Mouse (Mus musculus) heart, adult 2 months (tissue): ENCODE results near the gene Muc1. TPM values are rescaled to one million over a fixed set of nuclear protein-coding genes. Genes with fewer than 3 reads are reported as not detected.

Experiments used
- DNase-seq, 2 experiments: peaks; one replicate each; pipeline ENCODE4 v3.0.0; 2021
- H3K27ac ChIP-seq: fragments of 200-600 bp; 2 replicates; pipeline ENCODE4 v1.8.1; 2022
- H3K27me3 ChIP-seq: fragments of 200-500 bp; 2 replicates; pipeline ENCODE4 v1.6.1; 2012; ENCODE audit warnings: mild to moderate bottlenecking, low read length, inconsistent platforms, mixed read lengths; ENCODE audit not compliant: control insufficient read depth, insufficient read depth
- H3K36me3 ChIP-seq: fragments of 200-500 bp; 2 replicates; pipeline ENCODE4 v1.6.1; 2012; ENCODE audit warnings: low read length, inconsistent platforms; ENCODE audit not compliant: control insufficient read depth, insufficient read depth
- H3K4me1 ChIP-seq: fragments of 200-500 bp; 2 replicates; pipeline ENCODE4 v1.6.1; 2011; ENCODE audit warnings: low read length; ENCODE audit not compliant: control insufficient read depth, insufficient read depth
- H3K4me3 ChIP-seq: fragments of 200-600 bp; 2 replicates; pipeline ENCODE4 v1.8.1; 2022
- H3K79me2 ChIP-seq: fragments of 200-500 bp; replicated peaks from 2 replicates; pipeline ENCODE4 v1.6.1; 2012; ENCODE audit warnings: mild to moderate bottlenecking, inconsistent platforms, low read length, moderate library complexity, mixed read lengths; ENCODE audit not compliant: control insufficient read depth, insufficient read depth
- H3K9ac ChIP-seq: fragments of 200-500 bp; 2 replicates; pipeline ENCODE4 v1.6.1; 2012; ENCODE audit warnings: low read depth, mild to moderate bottlenecking, control low read depth, inconsistent platforms, low read length, mixed read lengths
- CTCF ChIP-seq: fragments of 200-600 bp; IDR thresholded peaks from 2 replicates; pipeline ENCODE4 v1.8.1; 2022; ENCODE audit warnings: antibody characterized with exemption, mild to moderate bottlenecking, moderate library complexity
- EP300 ChIP-seq: fragments of 200-500 bp; IDR thresholded peaks from 2 replicates; pipeline ENCODE4 v1.6.1; 2011; ENCODE audit warnings: low read depth, low read length, control low read depth; ENCODE audit not compliant: insufficient read depth
- POLR2A ChIP-seq: fragments of 200-500 bp; IDR thresholded peaks from 2 replicates; pipeline ENCODE4 v1.6.1; 2011; ENCODE audit warnings: mild to moderate bottlenecking, low read depth, low read length, control low read depth; ENCODE audit not compliant: insufficient read depth
- WGBS: fragments of 180-500 bp; shearing (Covaris S2); methylation state at CpG from one replicate; pipeline ENCODE4 v1.1.7; 2018; 5-methylcytosine and 5-hydroxymethylcytosine counted together
- intact Hi-C: fragments of 180-260 bp; cut with DNase I; formaldehyde crosslinking; loops from one replicate; pipeline ENCODE4 v1.15.1; 2025
- polyA plus RNA-seq: library from polyadenylated mRNA; depleted of rRNA; stranded (reverse); fragments of >200 nt; gene quantifications from 2 replicates; pipeline ENCODE4 v1.2.3, GENCODE M21; 2012
- total RNA-seq, 2 experiments: library from RNA; stranded (reverse); gene quantifications; 2 replicates each; pipeline ENCODE4 v1.2.3; 2021

The Muc1 gene
- total and polyA plus RNA-seq, 3 experiments: 0.39 to 6.2 (median 0.47) TPM

GRCm38 (mm10) chr3:89231772-89232275 lies 3.0 kb downstream of the Muc1 start:
- Histone ChIP-seq H3K27me3 (no peaks in the 10 kb centered on the region), H3K36me3 (no peaks in the 10 kb centered on the region), H3K27ac (no peak overlapping the region), H3K4me3 (no peak overlapping the region), H3K4me1 (peaks cover 1% of the 10 kb centered on the region; the same call in 1 of the 2 replicates), H3K9ac (no peak overlapping the region), H3K79me2 (no peaks in the 10 kb centered on the region)
- TF ChIP-seq EP300: no peak
- intact Hi-C loops: no loop called here
- WGBS: 73% methylated on average over 16 of the region's 16 CpGs
- no peak for DNase-seq

GRCm38 (mm10) chr3:89232614-89233013 lies 3.8 kb downstream of the Muc1 start:
- no peak for TF ChIP-seq EP300
- TF ChIP-seq CTCF: no peak
- TF ChIP-seq POLR2A: no peak
- H3K27ac ChIP-seq: no peak overlapping the region
- peaks cover 1% of the 10 kb centered on the region; the same call in 1 of the 2 replicates for H3K4me1 ChIP-seq
- H3K27me3 ChIP-seq: no peaks in the 10 kb centered on the region
- WGBS: 91% methylated on average over 6 of the region's 6 CpGs
- intact Hi-C loops: no loop called here
- H3K36me3 ChIP-seq: no peaks in the 10 kb centered on the region
- DNase-seq: no peak
- H3K4me3 ChIP-seq: no peak overlapping the region
- no peaks in the 10 kb centered on the region for H3K79me2 ChIP-seq
- no peak overlapping the region for H3K9ac ChIP-seq

- Histone ChIP-seq H3K27me3 (no peaks in the 10 kb centered on the region), H3K4me3 (no peak overlapping the region), H3K4me1 (0 out of 2 replicates have a peak, but pooled peaks cover 1% of the 10 kb centered on the region), H3K36me3 (no peaks in the 10 kb centered on the region), H3K27ac (no peak overlapping the region), H3K9ac (no peak overlapping the region), H3K79me2 (no peaks in the 10 kb centered on the region)
- peak in 1 of 2 experiments; percentile 56 for DNase-seq
- 42% methylated on average over 14 of the region's 14 CpGs for WGBS
- TF ChIP-seq CTCF: no peak
- TF ChIP-seq POLR2A: no peak
- TF ChIP-seq EP300: no peak
- intact Hi-C loops: no loop called here
Measured at GRCm38 (mm10) chr3:89233562-89234110, 4.8 kb downstream of the Muc1 start.

GRCm38 (mm10) chr3:89236516-89236915 lies 7.7 kb downstream of the Muc1 start:
- no peak overlapping the region for H3K4me3 ChIP-seq
- H3K9ac ChIP-seq: no peak overlapping the region
- H3K4me1 ChIP-seq: 0 out of 2 replicates have a peak, but pooled peaks cover 1% of the 10 kb centered on the region
- no peaks in the 10 kb centered on the region for H3K36me3 ChIP-seq
- intact Hi-C loops: no loop called here
- H3K27ac ChIP-seq: no peak overlapping the region
- TF ChIP-seq POLR2A (no peak), CTCF (no peak), EP300 (no peak)
- WGBS: 80% methylated on average over 10 of the region's 10 CpGs
- no peak for DNase-seq
- H3K79me2 ChIP-seq: no peaks in the 10 kb centered on the region
- H3K27me3 ChIP-seq: no peaks in the 10 kb centered on the region

- Histone ChIP-seq H3K9ac (no peak overlapping the region), H3K4me3 (no peak overlapping the region), H3K27me3 (no peaks in the 10 kb centered on the region), H3K79me2 (no peaks in the 10 kb centered on the region), H3K4me1 (0 out of 2 replicates have a peak, but pooled peaks cover 1% of the 10 kb centered on the region), H3K36me3 (no peaks in the 10 kb centered on the region), H3K27ac (no peak overlapping the region)
- DNase-seq: no peak
- intact Hi-C loops: no loop called here
- TF ChIP-seq POLR2A (no peak), CTCF (no peak), EP300 (no peak)
- WGBS: 83% methylated on average over 21 of the region's 21 CpGs
Measured at GRCm38 (mm10) chr3:89237682-89238081, 8.8 kb downstream of the Muc1 start.

GRCm38 (mm10) chr3:89238494-89238893 lies 9.6 kb downstream of the Muc1 start:
- 54% methylated on average over 12 of the region's 12 CpGs for WGBS
- Histone ChIP-seq H3K36me3 (no peaks in the 10 kb centered on the region), H3K27ac (no peak overlapping the region), H3K9ac (no peak overlapping the region), H3K79me2 (no peaks in the 10 kb centered on the region), H3K27me3 (no peaks in the 10 kb centered on the region), H3K4me3 (no peak overlapping the region), H3K4me1 (no peaks in the 10 kb centered on the region)
- no peak for DNase-seq
- TF ChIP-seq EP300 (no peak), POLR2A (no peak), CTCF (no peak)
- intact Hi-C loops: no loop called here
